Comparison of ENCODE assay signal across 19 mouse cellular contexts in the genomic region with DNA sequence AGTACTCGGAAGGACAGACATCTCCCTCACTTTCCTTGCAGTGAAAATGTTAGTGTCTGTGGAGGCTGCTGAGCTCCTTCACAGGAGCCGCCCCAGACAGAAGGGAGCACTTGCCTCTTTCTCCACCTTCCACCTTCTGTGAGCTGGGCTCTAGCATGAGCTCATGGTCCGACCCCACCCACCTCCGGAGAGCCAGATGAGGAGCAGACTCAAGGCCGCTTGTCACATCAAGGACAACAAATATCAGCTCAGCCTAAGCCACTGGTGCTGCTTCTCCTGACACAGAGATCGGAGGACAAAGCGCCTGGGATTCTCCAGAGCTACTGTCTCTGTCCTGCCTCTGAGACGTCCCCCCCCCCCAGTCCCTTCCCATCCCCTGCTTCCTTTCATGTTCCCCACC.
DNase-seq lines count a peak whose midpoint lies in the region; ATAC-seq lines count a peak whose summit lies in the region.
"Had no signal": no experiment of that assay in that cellular context is flagged by ENCODE, and none has a peak within 500 bp of the region (broad histone marks: within the 10 kb centered on the region; RNA-seq: fewer than 3 reads in every experiment).

No protein-coding gene starts in this region.

- H3K4me1 ChIP-seq in heart, embryonic 10.5 days = peaks cover 48% of the 10 kb centered on the region
- H3K4me1 ChIP-seq in embryonic facial prominence, embryonic 10.5 days = peaks cover 48% of the 10 kb centered on the region
- peaks cover 48% of the 10 kb centered on the region for H3K4me1 ChIP-seq in hindbrain, embryonic 15.5 days (replicated peaks)
- H3K4me1 ChIP-seq in neural tube, embryonic 12.5 days = peaks cover 57% of the 10 kb centered on the region

- H3K9me3 ChIP-seq in heart, embryonic 10.5 days = no peaks in the 10 kb centered on the region
- peaks cover 2% of the 10 kb centered on the region; the same call in 1 of the 2 replicates for H3K9me3 ChIP-seq in embryonic facial prominence, embryonic 10.5 days
- H3K9me3 ChIP-seq in hindbrain, embryonic 15.5 days = no peaks in the 10 kb centered on the region
- H3K9me3 ChIP-seq in neural tube, embryonic 12.5 days = no peaks in the 10 kb centered on the region

- peaks cover 93% of the 10 kb centered on the region for H3K27me3 ChIP-seq in heart, embryonic 10.5 days (ENCODE audit: insufficient read depth, poor library complexity, severe bottlenecking)
- H3K27me3 ChIP-seq in embryonic facial prominence, embryonic 10.5 days (replicated peaks; ENCODE audit: low read depth, poor library complexity, severe bottlenecking) = peaks cover 96% of the 10 kb centered on the region
- H3K27me3 ChIP-seq in hindbrain, embryonic 15.5 days = 0 out of 2 replicates have a peak, but pooled peaks cover 2% of the 10 kb centered on the region
- H3K27me3 ChIP-seq in neural tube, embryonic 12.5 days (replicated peaks) = peaks cover 50% of the 10 kb centered on the region

- no peak overlapping the region for H3K9ac ChIP-seq in hindbrain, embryonic 15.5 days
- no peak overlapping the region for H3K9ac ChIP-seq in neural tube, embryonic 12.5 days

- intact Hi-C loops in heart, postnatal 14 days (cut with DNase I) = no loop called here

- DNase-seq in heart, embryonic 10.5 days (ENCODE audit: low spot score) = peak; percentile 58
- DNase-seq in heart, postnatal 14 days = no peak
- no peak for DNase-seq in embryonic facial prominence, embryonic 10.5 days (ENCODE audit: low spot score)
- no peak for DNase-seq in right cerebral cortex, adult 18-20 months
- DNase-seq in right cerebral cortex, postnatal 10 days (ENCODE audit: low spot score in 2 of 2) = no peak
- no peak for DNase-seq in cerebellum, adult 9-10 months
- DNase-seq: cerebellum, adult 8-10 months; gastrocnemius, adult 2 months; heart, adult 18-20 months; heart, postnatal 10 days; kidney, adult 2 months; kidney, postnatal 36 days; liver; lung, adult 18-20 months; lung, postnatal 36 days; thymus, postnatal 36 days had no signal

- no peaks in the 10 kb centered on the region for H3K36me3 ChIP-seq in heart, embryonic 10.5 days
- no peaks in the 10 kb centered on the region for H3K36me3 ChIP-seq in embryonic facial prominence, embryonic 10.5 days (replicated peaks)
- H3K36me3 ChIP-seq in hindbrain, embryonic 15.5 days = no peaks in the 10 kb centered on the region
- H3K36me3 ChIP-seq in neural tube, embryonic 12.5 days = no peaks in the 10 kb centered on the region

- no peak for ATAC-seq in hindbrain, embryonic 15.5 days (ENCODE audit: low FRiP score, low read depth)
- peak; percentile 17; the same call in 1 of the 2 replicates for ATAC-seq in neural tube, embryonic 12.5 days (ENCODE audit: low FRiP score, low read depth)

- WGBS in heart, embryonic 10.5 days = 41% methylated on average over 8 of the region's 8 CpGs
- WGBS in embryonic facial prominence, embryonic 10.5 days = 57% methylated on average over 8 of the region's 8 CpGs
- 32% methylated on average over 7 of the region's 8 CpGs for WGBS in hindbrain, embryonic 15.5 days
- 28% methylated on average over 8 of the region's 8 CpGs for WGBS in neural tube, embryonic 12.5 days

- no peak overlapping the region for H3K27ac ChIP-seq in heart, embryonic 10.5 days
- peak overlapping the region; percentile 66 for H3K27ac ChIP-seq in embryonic facial prominence, embryonic 10.5 days (replicated peaks)
- H3K27ac ChIP-seq in hindbrain, embryonic 15.5 days (replicated peaks) = peak overlapping the region; percentile 71
- H3K27ac ChIP-seq in neural tube, embryonic 12.5 days = peak overlapping the region; percentile 61
- H3K27ac ChIP-seq: gastrocnemius, adult 2 months; stomach, postnatal 0 days had no signal

- no peak overlapping the region for H3K4me3 ChIP-seq in heart, embryonic 10.5 days
- no peak overlapping the region for H3K4me3 ChIP-seq in embryonic facial prominence, embryonic 10.5 days
- no peak overlapping the region for H3K4me3 ChIP-seq in hindbrain, embryonic 15.5 days
- no peak overlapping the region for H3K4me3 ChIP-seq in neural tube, embryonic 12.5 days
- H3K4me3 ChIP-seq: gastrocnemius, adult 2 months had no signal

- no peak overlapping the region for H3K4me2 ChIP-seq in hindbrain, embryonic 15.5 days
- H3K4me2 ChIP-seq in neural tube, embryonic 12.5 days (replicated peaks) = peak overlapping the region; percentile 24; the same call in 1 of the 2 replicates
